10 mouse cellular contexts compared by ENCODE assay signal in the genomic region with DNA sequence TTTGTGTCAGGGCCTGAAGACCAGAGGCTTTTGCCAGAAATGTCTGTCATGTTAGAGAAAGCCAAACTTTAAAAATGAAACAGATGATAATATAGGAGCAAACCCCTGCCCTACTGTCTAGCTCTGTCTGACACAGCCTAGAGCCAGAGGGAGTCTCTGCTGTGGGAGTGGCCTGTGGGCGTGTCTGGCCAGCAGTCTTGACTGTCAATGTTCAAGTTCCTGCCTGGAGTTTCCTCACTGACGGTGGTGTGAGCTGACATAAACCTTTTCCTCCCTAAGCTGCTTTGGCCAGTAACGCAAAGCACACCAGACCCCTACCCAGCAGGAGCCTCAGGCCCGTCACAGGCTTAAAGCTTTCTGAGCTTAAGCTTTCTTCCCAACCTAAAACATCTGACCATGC. TPM values are rescaled to one million over a fixed set of nuclear protein-coding genes. Genes with fewer than 3 reads are reported as not detected.
DNase-seq lines count a peak whose midpoint lies in the region; ATAC-seq and TF ChIP-seq lines count a peak whose summit lies in the region.
"Had no signal": no experiment of that assay in that cellular context is flagged by ENCODE, and none has a peak within 500 bp of the region (broad histone marks: within the 10 kb centered on the region; RNA-seq: fewer than 3 reads in every experiment).

No protein-coding gene starts in this region.

- TF ChIP-seq CTCF in layer of hippocampus, adult 2 months (conservative IDR thresholded peaks at IDR 0.05), result no peak
- TF ChIP-seq CTCF in cortical plate, adult 2 months (IDR thresholded peaks at IDR 0.05; ENCODE audit: extremely low read depth, insufficient read depth, low read length), result no peak

- TF ChIP-seq POLR2A in cortical plate, adult 2 months (IDR thresholded peaks at IDR 0.05; ENCODE audit: extremely low read depth, insufficient read depth, low read length), result no peak

- 41% methylated on average over 4 of the region's 4 CpGs for WGBS in stomach, embryonic 15.5 days

- ATAC-seq in stomach, embryonic 15.5 days (ENCODE audit: insufficient read depth, low FRiP score, low read depth), result 0 out of 2 replicates have a peak, but pooled peaks have one; percentile 60

- H3K36me3 ChIP-seq in stomach, embryonic 15.5 days, result peaks cover 21% of the 10 kb centered on the region

- no peak overlapping the region for H3K9ac ChIP-seq in stomach, embryonic 15.5 days
- H3K9ac ChIP-seq: neural tube, embryonic 12.5 days had no signal

- H3K27me3 ChIP-seq in stomach, embryonic 15.5 days (replicated peaks), result no peaks in the 10 kb centered on the region
- H3K27me3 ChIP-seq: neural tube, embryonic 12.5 days had no signal

- peak overlapping the region; percentile 51 for H3K27ac ChIP-seq in layer of hippocampus, adult 2 months
- H3K27ac ChIP-seq in cortical plate, adult 2 months (ENCODE audit: insufficient read depth, low read length), result peak overlapping the region; percentile 90
- H3K27ac ChIP-seq in stomach, embryonic 15.5 days, result no peak overlapping the region; the same call in 1 of the 2 replicates
- H3K27ac ChIP-seq: neural tube, embryonic 12.5 days had no signal

- H3K4me1 ChIP-seq in cortical plate, adult 2 months (ENCODE audit: control insufficient read depth, insufficient read depth, low read length), result peaks cover 31% of the 10 kb centered on the region
- H3K4me1 ChIP-seq in stomach, embryonic 15.5 days, result no peaks in the 10 kb centered on the region

- DNase-seq in layer of hippocampus, adult 2 months (ENCODE audit: low spot score in 2 of 2), result no peak
- no peak for DNase-seq in layer of hippocampus, adult 9-11 months
- DNase-seq in kidney, postnatal 4 days, result peak; percentile 52 to 60
- DNase-seq in layer of hippocampus, postnatal 36 days, result no peak
- no peak for DNase-seq in cerebellum, postnatal 10 days
- no peak for DNase-seq in layer of hippocampus, adult 11-12 months (ENCODE audit: low spot score)
- DNase-seq: thymus, postnatal 36 days had no signal

- H3K4me3 ChIP-seq in layer of hippocampus, adult 2 months, result no peak overlapping the region
- no peak overlapping the region for H3K4me3 ChIP-seq in cortical plate, adult 2 months (ENCODE audit: insufficient read depth, low read length)
- H3K4me3 ChIP-seq in stomach, embryonic 15.5 days (replicated peaks), result no peak overlapping the region
- H3K4me3 ChIP-seq: neural tube, embryonic 12.5 days had no signal

- no peaks in the 10 kb centered on the region for H3K9me3 ChIP-seq in stomach, embryonic 15.5 days
- H3K9me3 ChIP-seq: neural tube, embryonic 12.5 days had no signal

- no peak overlapping the region for H3K4me2 ChIP-seq in stomach, embryonic 15.5 days
- H3K4me2 ChIP-seq: neural tube, embryonic 12.5 days had no signal

RNA-seq across cellular contexts. Expression of gene Zbtb43, which starts 16.2 kb away (rescaled TPM):
- 10 to 100 TPM; 24.1 to 27.4 TPM for total RNA-seq in layer of hippocampus, adult 2 months (2021)
- polyA plus RNA-seq in cortical plate, adult 2 months (2012; rRNA removed), result 21.1 and 21.5 TPM in 2 replicates
- 14.1 and 16.7 TPM in 2 replicates for polyA plus RNA-seq in stomach, embryonic 15.5 days (2015; fragmentation: Nextera tagmentation; extraction: Ambion mirVana)
- 10 to 100 TPM; 26.2 to 27.3 TPM for total RNA-seq in layer of hippocampus, postnatal 36 days (2021)

RNA-seq across cellular contexts. Expression of gene Zbtb34, which starts 21.0 kb away (rescaled TPM):
- total RNA-seq in layer of hippocampus, adult 2 months (2021), result 10 to 100 TPM; 13.9 to 14.8 TPM
- 16.2 and 17.6 TPM in 2 replicates for polyA plus RNA-seq in cortical plate, adult 2 months (2012; rRNA removed)
- polyA plus RNA-seq in stomach, embryonic 15.5 days (2015; fragmentation: Nextera tagmentation; extraction: Ambion mirVana), result 5.4 and 5.9 TPM in 2 replicates
- 10 to 100 TPM; 12.5 to 14.2 TPM for total RNA-seq in layer of hippocampus, postnatal 36 days (2021)

Comparison
In these comparisons a context has a peak if more than half of its experiments do, and no peak if none do; other contexts are left out.
1. DNase-seq: peak in kidney, postnatal 4 days (2 of 2); none in layer of hippocampus, adult 2 months (0 of 2), layer of hippocampus, adult 9-11 months (single experiment), layer of hippocampus, postnatal 36 days (0 of 2), cerebellum, postnatal 10 days (0 of 2) and layer of hippocampus, adult 11-12 months (single experiment).